Mouse (Mus musculus) stomach, postnatal 0 days (tissue): ENCODE results near the gene Surf2.

Source experiments
- CTCF ChIP-seq: IDR thresholded peaks from 2 replicates; pipeline ENCODE4 v1.5.1; 2016; ENCODE audit warnings: antibody characterized with exemption, low read depth, mild to moderate bottlenecking, moderate library complexity
- EP300 ChIP-seq: optimal IDR thresholded peaks from 2 replicates; pipeline ENCODE3; 2016; ENCODE audit warnings: antibody characterized with exemption

DNA sequence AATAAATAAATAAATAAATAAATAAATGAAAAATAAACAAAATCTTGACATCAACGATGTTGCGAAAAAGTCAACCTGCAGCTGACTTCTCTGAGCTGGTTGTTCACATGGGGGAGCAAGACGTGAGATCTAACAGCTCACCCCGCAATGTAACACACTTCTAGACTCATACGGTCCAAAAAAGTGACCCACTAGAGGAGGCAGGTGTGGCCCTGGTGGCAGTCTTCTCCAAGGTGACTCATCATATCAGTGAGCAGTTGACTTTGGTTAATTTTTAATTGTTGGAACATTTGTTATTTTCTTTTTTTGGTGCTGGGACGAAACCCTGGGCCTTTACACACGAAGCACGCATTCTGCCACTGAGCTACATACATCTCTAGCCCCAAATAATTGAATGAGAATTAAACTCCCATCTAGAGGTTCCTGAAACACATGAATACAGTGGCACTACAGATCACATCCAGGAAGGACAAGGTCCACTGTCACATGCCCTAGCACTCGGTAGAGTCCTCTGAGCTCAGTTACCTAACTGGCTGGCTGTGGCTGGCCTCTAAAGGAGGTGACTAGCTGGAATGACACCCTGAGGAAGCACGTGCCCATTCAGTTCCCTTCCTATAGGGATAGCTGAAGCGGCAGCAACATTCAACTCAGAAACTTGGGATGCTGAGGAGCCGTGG, 40.8 kb downstream of the Surf2 start:
- TF ChIP-seq CTCF (no peak), EP300 (no peak)
